Mouse (Mus musculus): ENCODE measurements around the gene H2-Q7.

- TF ChIP-seq GATA1 (IDR thresholded peaks at IDR 0.05; ENCODE audit: borderline replicate concordance, low read length) = no peak
- no peak for TF ChIP-seq FLI1 (IDR thresholded peaks at IDR 0.05; ENCODE audit: low read length)
Measured at GRCm38 (mm10) chr17:35488041-35488440, 49.1 kb downstream of the H2-Q7 start.

All from megakaryocyte, embryonic 14.5 days (primary cell).